Mouse (Mus musculus) liver, embryonic 11.5 days (tissue): ENCODE data around the gene Nrip3. TPM values are rescaled to one million over a fixed set of nuclear protein-coding genes. Genes with fewer than 3 reads are reported as not detected.
A peak's percentile ranks its signal among the peaks of the same experiment; 100 is the strongest.

ENCODE experiments used
- ATAC-seq: fragments of 200-750 bp; cut with Nextera tagmentation; replicated peaks from 2 replicates; pipeline ENCODE4 v1.8.0; 2017; ENCODE audit warnings: moderate number of reproducible peaks, mild to moderate bottlenecking, moderate TSS enrichment, moderate library complexity; ENCODE audit not compliant: low FRiP score
- DNase-seq: peaks from one replicate; pipeline ENCODE4 v3.0.0-alpha.2; 2017; ENCODE audit warnings: low spot score
- H3K27ac ChIP-seq: fragments of 300-500 bp; sonication (generic); 2 replicates; pipeline ENCODE4 v1.5.1; 2014; ENCODE audit warnings: mild to moderate bottlenecking, low read depth, low read length, control low read depth
- H3K27me3 ChIP-seq: fragments of 300-500 bp; sonication (generic); replicated peaks from 2 replicates; pipeline ENCODE4 v1.6.1; 2014; ENCODE audit warnings: low read length, mixed read lengths; ENCODE audit not compliant: control insufficient read depth, insufficient read depth
- H3K36me3 ChIP-seq: fragments of 300-500 bp; sonication (generic); 2 replicates; pipeline ENCODE4 v1.6.1; 2014; ENCODE audit warnings: mild to moderate bottlenecking, low read length, moderate library complexity, mixed read lengths; ENCODE audit not compliant: control insufficient read depth, insufficient read depth
- H3K4me1 ChIP-seq: fragments of 300-500 bp; sonication (generic); replicated peaks from 2 replicates; pipeline ENCODE4 v1.6.1; 2014; ENCODE audit warnings: low read length, mixed read lengths; ENCODE audit not compliant: control insufficient read depth, insufficient read depth
- H3K4me2 ChIP-seq: fragments of 300-500 bp; sonication (generic); 2 replicates; pipeline ENCODE4 v1.6.1; 2014; ENCODE audit warnings: mild to moderate bottlenecking, control low read depth, moderate library complexity
- H3K4me3 ChIP-seq: fragments of 300-500 bp; sonication (generic); 2 replicates; pipeline ENCODE4 v1.5.1; 2014; ENCODE audit warnings: low read depth, low read length, control low read depth
- H3K9ac ChIP-seq: fragments of 300-500 bp; sonication (generic); 2 replicates; pipeline ENCODE4 v1.6.1; 2014; ENCODE audit warnings: low read depth, low read length, control low read depth
- H3K9me3 ChIP-seq: fragments of 300-500 bp; sonication (generic); 2 replicates; pipeline ENCODE4 v1.6.1; 2016; ENCODE audit warnings: low read length, inconsistent platforms, mixed read lengths; ENCODE audit not compliant: control insufficient read depth
- WGBS: fragments of 180-500 bp; shearing (Covaris S2); extraction: QIAGEN DNeasy Blood & Tissue Kit; methylation state at CpG from one replicate; pipeline ENCODE4 v1.1.7; 2014; 5-methylcytosine and 5-hydroxymethylcytosine counted together
- polyA plus RNA-seq: library from polyadenylated mRNA; unstranded; fragments of >200 nt; fragmentation: Nextera tagmentation; extraction: Ambion mirVana; gene quantifications from 2 replicates; pipeline ENCODE4 v1.2.1, GENCODE M21; 2014

Gene Nrip3
- polyA plus RNA-seq, 1 experiment from 2014 or later: 0.52 TPM

DNA sequence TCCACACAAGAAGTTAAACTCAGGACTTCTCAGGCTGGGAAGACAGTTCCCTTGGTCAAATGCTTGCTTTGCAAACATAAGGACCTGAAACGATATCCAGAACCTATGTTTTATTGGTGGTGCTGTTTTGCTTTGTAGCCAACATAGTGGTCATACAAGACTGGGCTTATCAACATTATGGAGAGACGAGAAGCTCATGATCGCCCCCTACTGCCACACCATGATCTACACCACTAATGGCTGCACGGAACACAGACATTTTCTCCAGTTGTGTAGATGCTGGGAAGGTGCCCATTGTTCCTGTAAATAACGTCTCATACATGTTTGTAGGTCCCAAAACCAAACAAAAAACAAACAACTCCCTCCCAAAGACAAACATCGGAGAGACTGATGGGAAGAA lies 23.0 kb upstream of the Nrip3 start:
- Histone ChIP-seq H3K27ac (no peak overlapping the region), H3K9ac (no peak overlapping the region), H3K36me3 (no peaks in the 10 kb centered on the region), H3K4me3 (no peak overlapping the region), H3K27me3 (0 out of 2 replicates have a peak, but pooled peaks cover 3% of the 10 kb centered on the region), H3K4me1 (no peaks in the 10 kb centered on the region), H3K9me3 (no peaks in the 10 kb centered on the region), H3K4me2 (no peak overlapping the region)
- ATAC-seq (no peak), DNase-seq (no peak)
- 43% methylated on average over 6 of the region's 6 CpGs for WGBS

DNA sequence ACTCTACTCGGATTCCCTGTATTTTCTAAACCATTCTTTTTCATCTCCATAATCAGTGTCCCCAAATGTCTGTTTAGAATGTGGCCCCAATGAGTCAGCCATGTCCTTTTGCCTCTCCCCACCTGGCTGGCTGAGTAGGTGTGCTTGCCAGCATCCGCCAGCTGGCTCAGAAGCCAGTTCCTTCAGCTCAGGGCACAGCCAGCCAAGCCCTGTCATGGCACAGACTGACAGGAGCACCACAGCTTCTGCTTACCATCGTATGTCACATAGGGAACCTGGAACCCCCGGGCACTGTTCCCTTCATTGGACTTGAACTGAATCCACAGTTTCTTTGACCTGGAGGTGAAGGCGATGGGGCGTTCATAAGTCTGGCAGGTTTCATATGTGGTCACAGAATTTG lies 22.5 kb upstream of the Nrip3 start:
- H3K36me3 ChIP-seq: no peaks in the 10 kb centered on the region
- no peak overlapping the region for H3K9ac ChIP-seq
- no peaks in the 10 kb centered on the region for H3K4me1 ChIP-seq
- no peak for DNase-seq
- 0 out of 2 replicates have a peak, but pooled peaks cover 3% of the 10 kb centered on the region for H3K27me3 ChIP-seq
- ATAC-seq: no peak
- H3K4me2 ChIP-seq: no peak overlapping the region
- no peak overlapping the region for H3K27ac ChIP-seq
- no peak overlapping the region for H3K4me3 ChIP-seq
- no peaks in the 10 kb centered on the region for H3K9me3 ChIP-seq
- 90% methylated on average over 6 of the region's 6 CpGs for WGBS

DNA sequence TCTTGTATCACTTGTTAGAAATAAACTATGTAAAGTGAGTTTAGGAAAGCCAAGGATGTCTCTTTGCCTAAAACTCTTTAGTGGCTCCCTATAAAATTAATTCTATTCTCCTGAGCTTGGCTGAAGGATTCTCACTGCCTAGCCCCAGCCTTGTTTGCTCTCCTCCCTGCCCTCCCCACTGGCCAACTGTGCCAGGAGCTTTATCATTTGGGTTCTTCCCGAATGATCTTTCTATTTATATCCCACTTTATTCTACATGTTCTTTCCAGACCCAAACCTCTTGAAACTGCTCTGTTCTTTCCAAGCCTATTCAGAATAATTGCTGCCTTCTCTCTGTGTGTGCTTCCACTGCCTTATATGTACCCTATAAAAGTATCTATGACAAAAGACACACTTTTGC lies 21.7 kb upstream of the Nrip3 start:
- H3K27ac ChIP-seq: no peak overlapping the region
- WGBS: 60% methylated on average over 1 of the region's 1 CpGs
- no peak for ATAC-seq

DNA sequence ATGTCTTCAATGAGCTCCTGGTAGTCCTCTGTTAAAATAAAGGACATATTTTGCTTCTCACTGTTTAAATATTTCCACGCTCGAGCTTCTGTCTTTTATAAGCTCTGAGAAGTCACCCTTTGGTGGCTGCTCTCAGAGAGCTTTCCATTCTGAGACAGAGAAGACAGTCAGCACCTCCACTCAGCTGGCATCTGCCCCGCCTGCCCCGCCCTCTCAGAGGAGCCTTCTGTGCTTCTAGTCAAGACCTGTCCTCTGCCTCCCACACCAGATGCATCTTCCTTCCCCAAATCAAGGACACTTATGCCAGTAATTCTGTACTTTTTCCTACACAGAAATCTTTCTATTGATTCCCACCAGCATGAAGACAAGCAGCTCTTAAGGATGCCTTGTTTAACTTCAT lies 18.8 kb upstream of the Nrip3 start:
- no peak for DNase-seq
- no peak overlapping the region for H3K9ac ChIP-seq

More for the DNA sequence above, 21.7 kb upstream of the Nrip3 start:
- Histone ChIP-seq H3K4me1 (no peaks in the 10 kb centered on the region), H3K36me3 (no peaks in the 10 kb centered on the region), H3K9me3 (no peaks in the 10 kb centered on the region), H3K4me3 (no peak overlapping the region), H3K27me3 (no peaks in the 10 kb centered on the region), H3K9ac (no peak overlapping the region), H3K4me2 (no peak overlapping the region)
- no peak for DNase-seq

DNA sequence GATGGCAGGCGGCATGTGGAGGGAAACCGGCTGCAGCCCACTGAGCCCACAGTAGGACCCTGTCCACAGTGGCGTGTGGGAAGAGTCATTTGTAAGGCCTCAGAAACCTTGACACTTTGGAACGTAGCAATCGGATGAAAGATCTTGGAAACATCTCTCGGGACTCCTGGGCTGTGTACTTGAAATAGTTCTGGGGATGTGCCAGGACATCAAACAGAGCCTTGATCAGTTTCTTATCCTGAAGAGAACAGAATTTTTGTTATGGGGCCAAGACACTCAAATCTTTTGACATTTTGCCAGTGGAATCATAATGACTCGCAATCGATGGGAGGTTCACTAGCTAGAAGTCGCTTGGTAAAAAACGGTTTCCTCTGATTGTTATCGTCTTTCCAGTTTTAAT lies 17.3 kb upstream of the Nrip3 start:
- no peaks in the 10 kb centered on the region for H3K27me3 ChIP-seq
- no peak overlapping the region for H3K4me2 ChIP-seq
- H3K4me1 ChIP-seq: no peaks in the 10 kb centered on the region; the same call in 1 of the 2 replicates
- no peaks in the 10 kb centered on the region for H3K9me3 ChIP-seq
- no peaks in the 10 kb centered on the region for H3K36me3 ChIP-seq
- no peak overlapping the region for H3K4me3 ChIP-seq
- 86% methylated on average over 11 of the region's 11 CpGs for WGBS
- DNase-seq (no peak), ATAC-seq (no peak)
- H3K27ac ChIP-seq: no peak overlapping the region
- no peak overlapping the region for H3K9ac ChIP-seq

More for the DNA sequence above, 18.8 kb upstream of the Nrip3 start:
- Histone ChIP-seq H3K4me1 (no peaks in the 10 kb centered on the region; the same call in 1 of the 2 replicates), H3K27ac (no peak overlapping the region), H3K27me3 (no peaks in the 10 kb centered on the region), H3K9me3 (no peaks in the 10 kb centered on the region), H3K4me2 (no peak overlapping the region), H3K36me3 (no peaks in the 10 kb centered on the region), H3K4me3 (no peak overlapping the region)
- ATAC-seq: no peak
- WGBS: 76% methylated on average over 4 of the region's 4 CpGs

DNA sequence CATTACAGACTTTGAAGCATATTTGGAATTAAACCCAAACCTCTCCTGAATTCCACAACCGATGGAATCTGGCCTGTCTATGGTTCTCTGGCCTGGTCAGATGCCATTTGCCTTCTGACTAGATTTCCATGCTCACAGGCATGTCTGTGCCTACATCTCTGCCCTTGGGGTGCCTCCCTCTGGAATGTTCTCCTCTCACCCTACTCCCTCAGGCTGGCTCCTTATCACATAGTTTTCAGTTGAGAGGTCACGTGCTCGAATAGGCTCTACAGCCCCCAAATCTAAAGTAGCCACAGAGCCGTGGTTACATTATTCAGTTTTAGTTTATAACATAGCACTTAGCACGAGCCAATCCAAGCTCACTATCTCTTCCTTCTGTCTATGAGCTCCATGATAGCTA lies 13.7 kb upstream of the Nrip3 start:
- Histone ChIP-seq H3K4me2 (no peak overlapping the region), H3K4me3 (no peak overlapping the region), H3K27me3 (no peaks in the 10 kb centered on the region), H3K36me3 (no peaks in the 10 kb centered on the region), H3K4me1 (no peaks in the 10 kb centered on the region; the same call in 1 of the 2 replicates), H3K27ac (no peak overlapping the region), H3K9me3 (no peaks in the 10 kb centered on the region), H3K9ac (no peak overlapping the region)
- ATAC-seq: no peak
- no peak for DNase-seq
- 48% methylated on average over 5 of the region's 5 CpGs for WGBS

DNA sequence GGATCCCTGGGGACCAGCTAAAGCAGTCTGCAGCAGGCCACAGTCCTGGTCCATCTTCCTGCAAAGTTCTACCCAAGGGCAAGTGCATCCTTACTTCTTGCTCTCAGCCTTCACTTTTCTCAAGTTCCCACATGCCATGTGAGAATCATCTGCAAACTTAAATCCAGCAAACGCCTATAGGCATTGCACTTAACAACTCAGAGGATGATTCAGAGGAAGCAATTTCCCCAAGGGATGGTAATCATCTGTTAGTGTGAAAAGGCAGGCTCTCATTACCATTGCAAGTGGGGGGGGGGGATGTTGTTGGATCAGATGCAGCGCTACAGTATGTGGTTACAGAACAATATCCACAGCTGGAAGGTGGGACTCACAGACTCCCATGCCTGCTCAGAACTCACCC lies 12.7 kb upstream of the Nrip3 start:
- H3K36me3 ChIP-seq: no peaks in the 10 kb centered on the region
- H3K4me3 ChIP-seq: no peak overlapping the region
- H3K4me2 ChIP-seq: no peak overlapping the region
- 76% methylated on average over 2 of the region's 2 CpGs for WGBS
- H3K9ac ChIP-seq: no peak overlapping the region
- H3K27me3 ChIP-seq: no peaks in the 10 kb centered on the region
- DNase-seq (no peak), ATAC-seq (no peak)
- no peak overlapping the region for H3K27ac ChIP-seq
- H3K9me3 ChIP-seq: no peaks in the 10 kb centered on the region
- H3K4me1 ChIP-seq: no peaks in the 10 kb centered on the region; the same call in 1 of the 2 replicates

DNA sequence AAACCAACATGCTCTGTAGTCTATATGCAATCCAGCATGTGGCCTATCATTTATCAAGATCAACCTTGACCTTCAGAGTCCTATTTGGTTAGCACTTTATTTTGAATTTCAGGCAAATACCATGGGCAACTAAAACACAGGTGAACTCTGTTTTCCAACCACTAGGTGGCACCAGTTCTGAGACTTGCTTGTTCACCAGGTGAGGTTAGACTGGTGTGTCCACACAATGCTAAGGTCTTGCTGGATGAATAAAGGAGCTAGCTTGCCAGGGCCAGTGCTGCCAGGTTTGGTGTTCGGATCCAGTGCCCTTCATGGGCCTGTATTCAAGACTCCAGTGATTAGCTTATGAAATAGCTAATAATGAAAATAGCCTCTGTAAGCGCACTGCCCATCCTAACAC lies 10.9 kb upstream of the Nrip3 start:
- no peak overlapping the region for H3K4me3 ChIP-seq
- H3K36me3 ChIP-seq: no peaks in the 10 kb centered on the region
- ATAC-seq (peak; percentile 26; the same call in 1 of the 2 replicates), DNase-seq (no peak)
- no peak overlapping the region for H3K4me2 ChIP-seq
- no peaks in the 10 kb centered on the region; the same call in 1 of the 2 replicates for H3K4me1 ChIP-seq
- no peaks in the 10 kb centered on the region for H3K27me3 ChIP-seq
- no peak overlapping the region for H3K9ac ChIP-seq
- H3K27ac ChIP-seq: no peak overlapping the region
- 71% methylated on average over 2 of the region's 2 CpGs for WGBS
- H3K9me3 ChIP-seq: no peaks in the 10 kb centered on the region

DNA sequence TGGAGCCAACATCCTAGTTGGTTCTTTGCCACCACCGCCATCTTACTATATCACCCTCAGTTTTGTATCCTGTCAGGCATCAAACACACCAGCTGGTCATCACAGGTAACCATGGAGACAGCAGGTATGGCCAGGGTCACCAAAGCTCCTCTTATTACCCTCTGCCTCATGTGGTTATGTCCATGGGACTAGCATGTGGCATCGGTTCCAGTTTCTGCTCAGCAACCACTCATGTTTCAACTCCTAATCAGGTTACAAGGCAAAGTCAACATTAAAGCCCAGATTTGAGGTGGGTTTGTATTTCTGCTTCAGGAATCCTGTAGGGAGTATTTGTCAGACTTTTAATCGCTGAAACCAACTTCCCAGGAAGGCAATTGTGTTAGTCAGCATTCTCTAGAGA lies 9.0 kb upstream of the Nrip3 start:
- ATAC-seq (no peak), DNase-seq (no peak)
- H3K36me3 ChIP-seq: no peaks in the 10 kb centered on the region
- no peak overlapping the region for H3K27ac ChIP-seq
- no peak overlapping the region for H3K4me3 ChIP-seq
- no peaks in the 10 kb centered on the region for H3K9me3 ChIP-seq
- no peaks in the 10 kb centered on the region; the same call in 1 of the 2 replicates for H3K4me1 ChIP-seq
- no peaks in the 10 kb centered on the region for H3K27me3 ChIP-seq
- 73% methylated on average over 3 of the region's 3 CpGs for WGBS
- no peak overlapping the region for H3K4me2 ChIP-seq
- H3K9ac ChIP-seq: no peak overlapping the region
